Mouse (Mus musculus) limb, embryonic 14.5 days (tissue): Measurements from ENCODE around the gene E2f2. TPM values are rescaled to one million over a fixed set of nuclear protein-coding genes. Genes with fewer than 3 reads are reported as not detected.
A peak's percentile ranks its signal among the peaks of the same experiment; 100 is the strongest.

Experiments
- ATAC-seq: fragments of 200-750 bp; cut with Nextera tagmentation; 2 replicates; pipeline ENCODE4 v1.8.0; 2017; ENCODE audit warnings: low read depth, moderate number of reproducible peaks, moderate TSS enrichment; ENCODE audit not compliant: low FRiP score
- DNase-seq: peaks from one replicate; pipeline ENCODE4 v3.0.0-alpha.2; 2015; ENCODE audit warnings: low spot score
- H3K27ac ChIP-seq: fragments of 300-500 bp; sonication (generic); replicated peaks from 2 replicates; pipeline ENCODE4 v1.5.1; 2014; ENCODE audit warnings: low read depth, mild to moderate bottlenecking, low read length, moderate library complexity, mixed read lengths
- H3K27me3 ChIP-seq: fragments of 300-500 bp; sonication (generic); 2 replicates; pipeline ENCODE4 v1.6.1; 2014; ENCODE audit warnings: low read length, mixed read lengths; ENCODE audit not compliant: control insufficient read depth, insufficient read depth
- H3K36me3 ChIP-seq: fragments of 300-500 bp; sonication (generic); 2 replicates; pipeline ENCODE4 v1.6.1; 2014; ENCODE audit warnings: mild to moderate bottlenecking, low read length, moderate library complexity, mixed read lengths; ENCODE audit not compliant: control insufficient read depth, insufficient read depth
- H3K4me1 ChIP-seq: fragments of 300-500 bp; sonication (generic); 2 replicates; pipeline ENCODE4 v1.6.1; 2014; ENCODE audit warnings: antibody characterized with exemption, low read length, mixed read lengths; ENCODE audit not compliant: control insufficient read depth, insufficient read depth
- H3K4me2 ChIP-seq: fragments of 300-500 bp; sonication (generic); replicated peaks from 2 replicates; pipeline ENCODE4 v1.6.1; 2014; ENCODE audit warnings: low read depth, mild to moderate bottlenecking, low read length, moderate library complexity; ENCODE audit not compliant: severe bottlenecking
- H3K4me3 ChIP-seq: fragments of 300-500 bp; sonication (generic); replicated peaks from 2 replicates; pipeline ENCODE4 v1.5.1; 2014; ENCODE audit warnings: low read length
- H3K9ac ChIP-seq: fragments of 300-500 bp; sonication (generic); 2 replicates; pipeline ENCODE4 v1.6.1; 2014; ENCODE audit warnings: mild to moderate bottlenecking, low read depth, low read length, moderate library complexity; ENCODE audit not compliant: severe bottlenecking
- H3K9me3 ChIP-seq: fragments of 300-500 bp; sonication (generic); 2 replicates; pipeline ENCODE4 v1.6.1; 2016; ENCODE audit warnings: low read length; ENCODE audit not compliant: control insufficient read depth
- POLR2A ChIP-seq: fragments of 200-500 bp; IDR thresholded peaks from 2 replicates; pipeline ENCODE4 v1.8.0; 2012; ENCODE audit warnings: inconsistent platforms, mild to moderate bottlenecking, moderate library complexity, borderline replicate concordance; ENCODE audit not compliant: insufficient read depth, insufficient read length; ENCODE audit errors: extremely low read depth
- WGBS: fragments of 180-500 bp; shearing (Covaris S2); extraction: QIAGEN DNeasy Blood & Tissue Kit; methylation state at CpG from one replicate; pipeline ENCODE4 v1.1.7; 2014; 5-methylcytosine and 5-hydroxymethylcytosine counted together
- polyA plus RNA-seq, 2 experiments: library from polyadenylated mRNA; depleted of rRNA in 1 of 2; stranded (reverse) in 1 of 2; unstranded in 1 of 2; fragments of >200 nt; fragmentation: Nextera tagmentation in 1 of 2; extraction: Ambion mirVana in 1 of 2; gene quantifications; 2 replicates each; pipeline versions ENCODE4 v1.2.1 to v1.2.3; 2012 to 2014

E2f2 gene
- polyA plus RNA-seq, 2 experiments: 6.8 to 8.9 TPM

DNA sequence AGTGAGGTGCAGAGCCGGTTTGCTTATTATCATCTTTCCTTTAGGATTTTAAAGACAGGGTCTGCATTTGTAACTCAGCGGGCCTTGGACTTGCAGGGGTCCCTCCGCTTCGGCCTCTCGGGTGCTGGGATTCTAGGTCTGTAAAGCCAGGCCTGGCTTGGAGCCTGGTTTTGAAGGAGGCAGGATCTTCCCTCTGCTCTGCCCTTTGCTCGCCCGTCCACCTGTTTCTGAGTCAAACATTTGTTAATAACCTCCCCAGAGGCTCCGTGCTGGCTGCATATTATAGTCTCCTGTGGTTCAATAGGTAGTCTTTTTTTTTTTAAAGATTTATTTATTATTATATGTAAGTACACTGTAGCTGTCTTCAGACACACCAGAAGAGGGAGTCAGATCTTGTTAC lies 43.4 kb downstream of the E2f2 start:
- H3K9ac ChIP-seq: no peak overlapping the region
- no peaks in the 10 kb centered on the region for H3K9me3 ChIP-seq
- peaks cover 15% of the 10 kb centered on the region for H3K36me3 ChIP-seq
- H3K27ac ChIP-seq: 0 out of 2 replicates have a peak overlapping the region, but pooled peaks have one; percentile 5
- no peak overlapping the region for H3K4me2 ChIP-seq
- H3K4me1 ChIP-seq: peaks cover 39% of the 10 kb centered on the region
- H3K4me3 ChIP-seq: no peak overlapping the region
- ATAC-seq (no peak), DNase-seq (no peak)
- WGBS: 84% methylated on average over 8 of the region's 8 CpGs
- H3K27me3 ChIP-seq: no peaks in the 10 kb centered on the region
- TF ChIP-seq POLR2A: no peak

GRCm38 (mm10) chr4:136217063-136217462 lies 44.9 kb downstream of the E2f2 start:
- ATAC-seq: no peak
- Histone ChIP-seq H3K36me3 (peaks cover 9% of the 10 kb centered on the region), H3K9me3 (no peaks in the 10 kb centered on the region), H3K27me3 (no peaks in the 10 kb centered on the region), H3K4me1 (peaks cover 41% of the 10 kb centered on the region), H3K4me3 (no peak overlapping the region), H3K27ac (peak overlapping the region; percentile 58), H3K9ac (no peak overlapping the region), H3K4me2 (no peak overlapping the region)
- 57% methylated on average over 10 of the region's 10 CpGs for WGBS
- no peak for TF ChIP-seq POLR2A
- no peak for DNase-seq

GRCm38 (mm10) chr4:136218595-136219214 lies 46.5 kb downstream of the E2f2 start:
- H3K27ac ChIP-seq: peak overlapping the region; percentile 86
- ATAC-seq: peak; percentile 72
- DNase-seq: peak; percentile 82

GRCm38 (mm10) chr4:136220133-136220775 lies 48.1 kb downstream of the E2f2 start:
- no peak for TF ChIP-seq POLR2A
- no peaks in the 10 kb centered on the region; the same call in none of the 2 replicates for H3K36me3 ChIP-seq
- H3K4me1 ChIP-seq: peaks cover 44% of the 10 kb centered on the region
- H3K27me3 ChIP-seq: no peaks in the 10 kb centered on the region
- peak overlapping the region; percentile 64 for H3K27ac ChIP-seq
- H3K4me3 ChIP-seq: peak overlapping the region; percentile 10; the same call in 1 of the 2 replicates
- peak overlapping the region; percentile 41 for H3K4me2 ChIP-seq
- H3K9ac ChIP-seq: no peak overlapping the region; the same call in 1 of the 2 replicates
- no peaks in the 10 kb centered on the region for H3K9me3 ChIP-seq
- WGBS: 8% methylated on average over 17 of the region's 17 CpGs
- DNase-seq (peak; percentile 66), ATAC-seq (peak; percentile 50; the same call in 1 of the 2 replicates)

More at GRCm38 (mm10) chr4:136218595-136219214, 46.5 kb downstream of the E2f2 start:
- Histone ChIP-seq H3K27me3 (no peaks in the 10 kb centered on the region), H3K4me1 (peaks cover 42% of the 10 kb centered on the region), H3K9ac (peak overlapping the region; percentile 47), H3K4me2 (peak overlapping the region; percentile 39), H3K4me3 (peak overlapping the region; percentile 14), H3K36me3 (peaks cover 9% of the 10 kb centered on the region), H3K9me3 (no peaks in the 10 kb centered on the region)
- TF ChIP-seq POLR2A: no peak
- WGBS: 6% methylated on average over 17 of the region's 18 CpGs

DNA sequence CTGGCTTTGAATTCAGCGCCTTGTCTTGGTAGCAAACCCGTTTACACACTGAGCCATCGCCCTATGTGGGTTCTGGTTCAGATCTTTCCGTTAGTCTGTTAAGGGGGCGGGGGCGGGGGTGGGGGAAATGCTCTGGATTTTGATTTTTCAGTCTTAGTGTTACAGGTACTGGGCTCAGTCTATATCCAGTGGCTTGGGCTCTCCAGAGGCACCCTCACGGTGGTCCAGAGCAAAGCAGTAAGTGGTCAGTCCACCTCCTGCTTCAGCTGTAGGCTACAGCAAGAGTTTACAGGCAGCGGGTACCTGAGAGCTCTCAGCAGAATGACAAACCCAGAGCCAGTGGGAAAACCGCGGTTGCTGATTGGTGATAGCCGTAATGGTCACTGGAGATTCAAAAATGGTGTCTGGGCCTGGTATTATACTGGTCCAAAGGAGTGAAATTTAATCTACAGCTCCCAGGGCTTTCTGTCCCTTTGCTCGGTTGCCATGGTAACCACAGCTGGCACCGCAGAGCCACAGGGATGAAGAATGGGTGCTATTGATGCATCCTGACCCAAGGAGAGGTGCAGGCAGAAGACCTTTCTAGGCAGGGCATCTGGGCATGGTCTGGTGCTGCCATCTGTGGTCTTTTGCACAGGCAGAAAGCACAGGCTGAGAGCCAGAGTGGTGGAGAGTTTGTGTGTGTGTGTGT lies 51.5 kb downstream of the E2f2 start:
- peaks cover 23% of the 10 kb centered on the region for H3K4me1 ChIP-seq
- WGBS: 66% methylated on average over 13 of the region's 13 CpGs
- no peak for TF ChIP-seq POLR2A
- no peaks in the 10 kb centered on the region for H3K9me3 ChIP-seq
- no peak overlapping the region for H3K4me2 ChIP-seq
- H3K36me3 ChIP-seq: peaks cover 8% of the 10 kb centered on the region
- no peak overlapping the region for H3K4me3 ChIP-seq
- ATAC-seq: no peak
- H3K9ac ChIP-seq: no peak overlapping the region
- H3K27ac ChIP-seq: no peak overlapping the region
- H3K27me3 ChIP-seq: no peaks in the 10 kb centered on the region
- DNase-seq: no peak
